Mouse (Mus musculus) C2C12 (cell line): ENCODE data around the gene Abca2. TPM values are rescaled to one million over a fixed set of nuclear protein-coding genes. Genes with fewer than 3 reads are reported as not detected.

ENCODE experiments used
- H3K27me3 ChIP-seq: one replicate; pipeline ENCODE4 v1.6.1; 2011; ENCODE audit not compliant: control insufficient read depth, insufficient read depth, insufficient read length
- H3K36me3 ChIP-seq: one replicate; pipeline ENCODE4 v1.6.1; 2011; ENCODE audit not compliant: control insufficient read depth, insufficient read depth
- H3K4me3 ChIP-seq: one replicate; pipeline ENCODE4 v1.5.1; 2011; ENCODE audit warnings: mild to moderate bottlenecking, control low read depth; ENCODE audit not compliant: poor library complexity, insufficient read depth, severe bottlenecking
- H3K79me2 ChIP-seq: one replicate; pipeline ENCODE4 v1.6.1; 2011; ENCODE audit not compliant: control insufficient read depth, insufficient read depth
- H3K79me3 ChIP-seq: one replicate; pipeline ENCODE4 v1.6.1; 2011; ENCODE audit warnings: low read depth, control low read depth
- H3ac ChIP-seq: one replicate; pipeline ENCODE3; 2011; ENCODE audit warnings: low read depth; ENCODE audit not compliant: control insufficient read depth, insufficient read length
- CEBPB ChIP-seq: IDR thresholded peaks from one replicate; pipeline ENCODE4 v1.6.1; 2011; ENCODE audit warnings: low read depth, mild to moderate bottlenecking, control low read depth, moderate library complexity
- CTCF ChIP-seq: IDR thresholded peaks from one replicate; pipeline ENCODE4 v1.5.1; 2011; ENCODE audit not compliant: control insufficient read depth, insufficient read depth, insufficient read length
- FOSL1 ChIP-seq: IDR thresholded peaks from one replicate; pipeline ENCODE4 v1.8.0; 2011; ENCODE audit warnings: mild to moderate bottlenecking, low read length; ENCODE audit not compliant: poor library complexity, insufficient read depth, severe bottlenecking
- MAX ChIP-seq: IDR thresholded peaks from one replicate; pipeline ENCODE4 v1.6.1; 2011; ENCODE audit warnings: mild to moderate bottlenecking, control low read depth
- MYOD1 ChIP-seq: IDR thresholded peaks from one replicate; pipeline ENCODE4 v1.6.1; 2011; ENCODE audit warnings: low read depth; ENCODE audit not compliant: control insufficient read depth, insufficient read length
- MYOG ChIP-seq: IDR thresholded peaks from one replicate; pipeline ENCODE4 v1.6.1; 2011; ENCODE audit not compliant: control insufficient read depth, insufficient read length; ENCODE audit errors: extremely low read depth
- USF1 ChIP-seq: IDR thresholded peaks from one replicate; pipeline ENCODE4 v1.6.1; 2011; ENCODE audit warnings: low read depth, mild to moderate bottlenecking, control low read depth, moderate library complexity
- polyA plus RNA-seq: library from polyadenylated mRNA; unstranded; fragments of >200 nt; fragmentation: generic; extraction: Trizol; gene quantifications from one replicate; pipeline ENCODE4 v1.2.1, GENCODE M21; 2012; ENCODE audit warnings: missing spikeins

Gene Abca2
- polyA plus RNA-seq, 1 experiment, result 4.2 TPM

DNA sequence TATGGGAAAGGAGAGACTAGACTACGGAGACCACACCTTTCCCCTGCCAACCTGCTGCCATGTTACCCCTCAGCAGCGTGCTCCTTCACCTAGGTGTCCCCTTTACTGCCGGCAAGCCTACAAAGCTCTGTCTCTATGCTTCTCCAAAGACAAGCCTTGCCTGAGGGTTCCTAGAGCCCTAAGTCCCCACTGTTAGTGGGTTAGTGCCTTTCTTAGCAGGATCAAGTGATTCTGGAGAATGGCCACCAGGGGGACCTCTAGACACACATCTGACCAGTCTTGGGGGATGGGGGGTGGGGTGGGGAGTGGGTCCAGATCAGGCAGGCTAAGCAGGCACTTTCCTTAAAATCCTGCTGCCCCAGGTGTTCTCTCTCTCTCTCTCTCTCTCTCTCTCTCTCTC is 6.6 kb upstream of the Abca2 start:
- H3K27me3 ChIP-seq, result peaks cover 4% of the 10 kb centered on the region
- H3ac ChIP-seq, result peak overlapping the region; percentile 28
- H3K36me3 ChIP-seq, result no peaks in the 10 kb centered on the region
- no peaks in the 10 kb centered on the region for H3K79me3 ChIP-seq
- no peak overlapping the region for H3K4me3 ChIP-seq
- H3K79me2 ChIP-seq, result no peaks in the 10 kb centered on the region
- no peak for TF ChIP-seq CEBPB
- no peak for TF ChIP-seq CTCF
- no peak for TF ChIP-seq USF1
- no peak for TF ChIP-seq FOSL1
- no peak for TF ChIP-seq MYOG
- no peak for TF ChIP-seq MYOD1
- TF ChIP-seq MAX, result no peak

DNA sequence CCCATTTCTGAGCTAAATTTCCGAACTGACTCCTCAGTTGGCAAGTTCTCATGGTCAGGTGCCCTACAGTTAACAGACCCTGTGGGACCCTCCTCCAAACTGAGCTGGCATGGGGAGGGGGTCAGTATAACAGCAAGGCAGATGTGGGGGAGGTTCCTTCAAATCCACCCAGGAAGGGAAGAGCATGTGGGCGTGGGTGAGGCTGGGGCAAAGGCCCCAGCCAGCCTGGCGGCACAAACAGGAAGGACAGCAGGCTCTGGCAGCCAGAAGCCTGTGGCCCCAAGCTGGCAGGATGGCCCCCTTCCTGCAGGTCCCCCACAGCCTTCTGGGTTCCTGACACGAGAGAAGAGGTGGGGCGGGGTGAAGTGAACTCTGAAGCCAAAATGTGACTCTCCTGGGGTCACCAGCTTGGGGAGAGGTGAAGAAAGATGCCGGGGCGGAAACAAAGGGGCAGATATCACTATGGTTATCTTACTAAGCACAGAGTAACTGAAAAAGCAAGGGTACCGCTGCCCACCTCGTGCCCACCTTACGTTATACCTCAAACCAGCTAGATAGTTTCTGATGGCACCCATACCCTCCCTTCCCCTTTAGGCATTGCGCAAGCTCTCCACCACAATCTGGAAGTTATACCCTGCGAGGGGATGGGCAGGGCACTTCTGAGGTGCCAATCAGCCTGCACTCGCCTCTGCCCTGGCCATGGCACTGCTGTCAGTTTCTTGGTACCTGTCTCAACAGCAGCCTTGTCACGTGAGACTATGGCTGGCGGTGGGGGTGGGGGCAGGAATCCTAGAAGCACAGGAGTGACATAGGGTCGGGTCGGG is 5.7 kb upstream of the Abca2 start, which contains the start of gene Fut7:
Gene Fut7 (plus strand): TSS at position 681 of the 824 bp plus-strand sequence.
- Histone ChIP-seq H3K79me2 (no peaks in the 10 kb centered on the region), H3ac (no peak within 1 kb of the TSS), H3K4me3 (no peak within 1 kb of the TSS), H3K27me3 (peaks cover 4% of the 10 kb centered on the region), H3K36me3 (no peaks in the 10 kb centered on the region), H3K79me3 (no peaks in the 10 kb centered on the region)
- TF ChIP-seq FOSL1 (no peak), CEBPB (peak; percentile 85)

DNA sequence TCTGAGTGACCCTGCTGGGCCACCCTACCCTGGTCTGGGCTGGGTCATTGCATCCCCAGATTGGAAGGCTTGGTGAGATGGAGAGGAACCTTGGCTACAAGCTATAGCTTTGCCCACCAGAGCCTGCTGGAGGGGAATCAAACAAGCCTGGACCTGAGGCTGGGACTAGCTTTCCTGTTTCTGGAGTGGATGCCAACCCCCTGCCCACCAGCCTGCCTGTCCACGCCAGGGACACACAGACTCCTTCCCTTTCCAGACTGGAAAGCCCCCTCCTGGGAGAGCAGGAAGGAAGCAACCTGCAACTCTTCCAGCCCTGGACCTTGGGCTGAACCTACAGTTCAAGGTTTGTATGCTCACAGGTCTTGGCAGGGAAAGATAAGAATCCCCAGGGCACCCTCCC is 4.9 kb upstream of the Abca2 start:
- Histone ChIP-seq H3K27me3 (peaks cover 4% of the 10 kb centered on the region), H3K4me3 (no peak overlapping the region)

DNA sequence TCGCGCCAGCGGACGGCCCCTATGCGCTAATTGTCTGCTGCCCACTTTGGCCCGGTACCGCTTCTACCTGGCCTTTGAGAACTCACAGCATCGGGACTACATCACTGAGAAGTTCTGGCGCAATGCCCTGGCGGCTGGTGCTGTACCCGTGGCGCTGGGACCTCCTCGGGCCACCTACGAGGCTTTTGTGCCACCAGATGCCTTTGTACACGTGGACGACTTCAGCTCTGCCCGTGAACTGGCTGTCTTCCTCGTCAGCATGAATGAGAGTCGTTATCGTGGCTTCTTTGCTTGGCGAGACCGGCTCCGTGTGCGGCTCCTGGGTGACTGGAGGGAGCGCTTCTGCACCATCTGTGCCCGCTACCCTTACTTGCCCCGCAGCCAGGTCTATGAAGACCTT is 3.0 kb upstream of the Abca2 start:
- H3ac ChIP-seq, result no peak overlapping the region
- no peaks in the 10 kb centered on the region for H3K79me3 ChIP-seq
- no peak overlapping the region for H3K4me3 ChIP-seq
- H3K27me3 ChIP-seq, result peaks cover 10% of the 10 kb centered on the region
- H3K36me3 ChIP-seq, result no peaks in the 10 kb centered on the region
- TF ChIP-seq USF1 (no peak), MYOD1 (no peak), MYOG (no peak), CTCF (no peak), CEBPB (no peak), FOSL1 (no peak), MAX (no peak)
- H3K79me2 ChIP-seq, result no peaks in the 10 kb centered on the region

More for the DNA sequence above, 4.9 kb upstream of the Abca2 start:
- Histone ChIP-seq H3K79me2 (no peaks in the 10 kb centered on the region), H3ac (no peak overlapping the region), H3K36me3 (no peaks in the 10 kb centered on the region), H3K79me3 (no peaks in the 10 kb centered on the region)
- TF ChIP-seq MYOG (no peak), FOSL1 (no peak), MAX (no peak), MYOD1 (no peak), CEBPB (no peak), CTCF (no peak), USF1 (no peak)

DNA sequence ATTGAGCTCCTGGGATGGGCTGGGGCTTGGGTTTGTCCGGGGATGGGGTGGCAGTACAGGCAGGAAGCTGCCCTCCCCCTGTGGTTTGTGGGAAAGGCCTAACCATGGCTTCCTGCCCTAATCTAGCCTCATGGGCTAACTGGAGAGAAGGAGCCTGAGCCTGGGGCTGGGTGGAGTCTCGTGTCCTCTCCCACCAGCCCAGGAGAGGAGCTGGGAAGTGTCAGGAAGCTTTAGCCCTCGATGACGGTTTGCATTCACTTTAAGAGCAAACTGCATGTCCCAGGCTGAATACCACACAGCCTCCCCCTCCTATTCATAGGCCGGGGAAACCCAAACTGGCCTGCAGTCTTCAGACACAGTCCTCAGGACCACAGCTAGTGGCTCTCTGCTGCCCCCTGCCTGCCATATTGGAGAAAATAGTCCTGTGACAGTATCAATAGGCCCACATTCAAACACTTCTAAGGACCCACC is 1.7 kb upstream of the Abca2 start:
- TF ChIP-seq MAX (no peak), CTCF (peak; percentile 74), CEBPB (no peak), MYOD1 (no peak)
- Histone ChIP-seq H3K4me3 (no peak overlapping the region), H3K36me3 (no peaks in the 10 kb centered on the region), H3ac (no peak overlapping the region), H3K79me2 (no peaks in the 10 kb centered on the region), H3K79me3 (no peaks in the 10 kb centered on the region), H3K27me3 (peaks cover 11% of the 10 kb centered on the region)

DNA sequence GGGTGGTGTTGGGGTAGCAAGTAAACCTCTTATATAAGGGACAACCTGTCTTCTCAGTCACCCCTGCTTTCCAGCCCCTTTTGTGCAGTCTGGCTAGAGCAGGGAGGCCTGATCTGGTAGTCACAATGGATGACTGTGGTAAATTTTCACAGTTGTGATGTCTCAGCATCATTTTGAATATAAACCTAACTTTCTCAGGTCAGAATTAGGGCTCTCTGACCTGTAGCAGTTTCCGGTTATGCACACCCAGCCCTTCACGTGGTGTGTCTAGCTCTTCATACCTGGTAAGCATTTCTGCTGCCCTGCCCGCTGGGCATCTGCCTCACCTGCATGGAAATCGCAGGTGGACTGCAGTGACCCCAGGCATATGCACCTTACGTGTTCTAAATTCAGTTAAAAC is 1.2 kb upstream of the Abca2 start:
- Histone ChIP-seq H3K36me3 (no peaks in the 10 kb centered on the region), H3K27me3 (peaks cover 11% of the 10 kb centered on the region), H3K4me3 (no peak overlapping the region), H3K79me2 (no peaks in the 10 kb centered on the region), H3ac (no peak overlapping the region), H3K79me3 (no peaks in the 10 kb centered on the region)
- no peak for TF ChIP-seq FOSL1
- no peak for TF ChIP-seq MAX
- TF ChIP-seq USF1, result no peak
- TF ChIP-seq CEBPB, result no peak
- TF ChIP-seq MYOD1, result no peak
- no peak for TF ChIP-seq MYOG
- TF ChIP-seq CTCF, result no peak
